Mouse (Mus musculus): ENCODE results near the gene Rpl7a.
A peak's percentile ranks its signal among the peaks of the same experiment; 100 is the strongest.

DNA sequence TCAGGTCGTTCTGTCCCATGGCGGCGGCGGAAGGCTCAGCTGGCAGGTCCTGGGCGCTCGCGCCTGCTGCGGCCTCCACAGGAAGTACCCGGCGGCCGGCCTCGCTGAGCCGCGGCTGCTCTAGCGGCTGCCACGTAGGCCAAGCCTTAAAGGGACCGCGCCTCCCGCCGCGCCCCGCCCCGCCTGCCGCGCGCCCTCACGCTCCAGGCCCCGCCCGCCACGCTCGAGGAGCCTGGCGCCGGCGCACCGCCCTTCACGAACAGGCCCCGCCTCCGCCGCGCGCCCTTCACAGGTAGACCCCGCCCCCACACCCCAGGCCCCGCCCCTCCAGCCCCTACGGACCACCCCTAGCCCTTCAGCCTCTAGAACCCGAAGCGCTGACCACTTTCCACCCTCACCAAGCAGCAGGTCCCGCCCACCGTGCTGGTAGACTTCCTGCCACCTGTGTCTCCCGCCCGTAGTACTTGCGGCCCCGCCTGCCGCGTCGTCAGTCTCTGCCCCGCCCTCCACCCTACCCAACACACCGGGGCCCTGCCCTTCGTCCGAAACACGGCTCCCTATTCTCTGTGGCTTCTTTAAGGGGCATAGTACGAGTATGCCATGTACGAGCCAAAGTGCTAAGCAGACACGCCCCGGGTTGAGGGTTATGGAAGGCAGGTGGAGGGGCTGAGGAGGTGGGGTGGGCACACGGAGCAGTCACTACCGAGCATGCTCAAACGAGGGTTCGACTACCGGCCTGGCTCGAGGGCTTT lies 22.9 kb downstream of the Rpl7a start, which contains the start of the genes Surf4 and Stkld1:
- no peak for TF ChIP-seq CTCF (conservative IDR thresholded peaks at IDR 0.05; ENCODE audit: insufficient read depth, insufficient read length, low read depth, low read length)
- peak; percentile 64 for TF ChIP-seq POLR2A (IDR thresholded peaks at IDR 0.05; ENCODE audit: low read depth, low read length)
